Mouse (Mus musculus) gastrocnemius, adult 18-20 months (tissue): ENCODE measurements around the gene Adsl. TPM values are rescaled to one million over a fixed set of nuclear protein-coding genes. Genes with fewer than 3 reads are reported as not detected.
A peak's percentile ranks its signal among the peaks of the same experiment; 100 is the strongest.

Experiments
- DNase-seq: peaks from one replicate; pipeline ENCODE4 v3.0.0; 2021; ENCODE audit warnings: low spot score
- microRNA-seq: library from miRNA; unstranded; fragments of <30 nt; microRNA quantifications from one replicate; pipeline ENCODE4 v1.2.0, GENCODE M21; 2021
- total RNA-seq, 2 experiments: library from RNA; stranded (reverse); gene quantifications; 2 replicates each; pipeline ENCODE4 v1.2.3; 2021

The Adsl gene
- total RNA-seq, 2 experiments from 2014 or later = 159 to 170 TPM

DNA sequence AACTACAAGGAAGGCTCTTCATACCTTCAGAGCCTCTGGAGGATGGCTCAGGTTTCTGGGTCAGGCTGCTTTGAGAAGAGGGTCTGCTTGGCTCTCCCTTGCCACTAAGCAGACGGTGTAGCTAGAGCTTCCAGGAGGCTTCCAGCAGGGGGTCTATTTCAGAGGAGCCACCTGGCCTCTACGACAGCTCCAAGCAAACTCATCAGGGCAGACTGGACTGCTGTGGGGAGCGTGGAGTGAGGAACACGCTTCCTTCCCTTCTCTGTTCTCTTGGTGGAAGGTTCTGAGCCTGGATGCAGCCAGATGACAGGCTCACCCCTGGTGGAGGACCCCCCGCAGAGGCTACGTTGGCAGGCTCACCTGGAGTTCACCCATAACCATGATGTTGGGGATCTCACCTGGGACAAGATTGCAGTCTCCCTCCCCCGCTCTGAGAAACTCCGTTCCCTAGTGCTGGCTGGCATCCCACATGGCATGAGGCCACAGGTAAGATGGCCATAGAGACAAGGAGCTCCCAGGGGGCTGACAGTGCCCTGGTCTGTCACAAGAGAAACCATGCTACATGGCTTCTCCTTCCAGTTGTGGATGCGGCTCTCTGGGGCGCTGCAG lies 57.9 kb downstream of the Adsl start:
- no peak for DNase-seq

DNA sequence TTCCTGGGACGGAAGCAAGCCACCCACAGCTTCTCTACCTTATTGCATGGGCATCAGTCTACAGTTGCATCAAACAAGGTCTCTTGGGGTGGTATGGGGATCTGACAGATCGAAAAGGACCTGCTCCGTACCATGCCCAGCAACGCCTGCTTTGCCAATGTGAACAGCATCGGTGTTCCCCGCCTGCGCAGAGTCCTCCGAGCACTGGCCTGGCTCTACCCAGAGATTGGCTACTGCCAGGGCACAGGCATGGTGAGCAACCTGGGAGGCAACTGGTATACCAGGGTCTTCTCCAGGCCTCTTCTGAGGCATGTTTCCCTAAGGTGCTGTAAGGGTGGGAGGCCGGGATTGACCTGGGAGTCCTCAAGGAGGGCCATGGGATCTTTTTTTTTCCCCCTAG lies 59.0 kb downstream of the Adsl start:
- DNase-seq = no peak

DNA sequence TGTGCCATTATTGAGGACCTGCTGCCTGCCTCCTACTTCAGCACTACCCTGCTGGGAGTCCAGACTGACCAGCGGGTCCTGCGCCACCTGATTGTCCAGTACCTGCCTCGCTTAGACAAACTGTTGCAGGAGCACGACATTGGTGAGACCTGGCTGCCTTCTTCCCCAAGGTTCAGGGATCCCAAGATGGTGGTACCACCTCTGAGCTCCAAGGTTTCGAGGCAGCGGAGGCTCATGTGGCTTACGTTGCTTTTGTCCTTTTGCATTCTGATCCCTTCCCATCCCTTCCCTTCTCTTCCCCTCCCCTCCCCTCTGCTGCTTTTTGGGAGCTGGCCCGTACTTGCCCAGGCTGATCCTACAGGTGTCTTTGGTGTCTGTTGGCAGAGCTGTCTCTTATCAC lies 59.6 kb downstream of the Adsl start:
- no peak for DNase-seq

DNA sequence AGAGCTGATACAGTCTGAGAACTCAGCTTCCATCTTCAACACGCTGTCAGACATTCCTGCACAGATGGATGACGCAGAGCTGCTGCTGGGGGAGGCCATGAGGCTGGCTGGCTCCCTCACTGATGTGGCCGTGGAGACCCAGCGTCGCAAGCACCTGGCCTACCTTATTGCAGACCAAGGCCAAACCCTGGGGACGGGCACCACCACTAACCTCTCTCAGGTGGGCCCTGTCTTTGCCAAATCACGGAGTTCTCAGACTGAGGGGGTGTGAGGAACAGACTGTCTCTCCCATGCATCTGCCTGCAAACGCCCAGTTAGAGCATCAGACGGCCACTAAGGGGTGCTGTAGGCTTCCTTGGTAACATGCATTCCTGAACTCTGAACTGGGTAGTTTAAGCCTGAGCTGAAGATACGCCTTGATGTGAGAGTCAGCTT lies 60.4 kb downstream of the Adsl start:
- DNase-seq = no peak

DNA sequence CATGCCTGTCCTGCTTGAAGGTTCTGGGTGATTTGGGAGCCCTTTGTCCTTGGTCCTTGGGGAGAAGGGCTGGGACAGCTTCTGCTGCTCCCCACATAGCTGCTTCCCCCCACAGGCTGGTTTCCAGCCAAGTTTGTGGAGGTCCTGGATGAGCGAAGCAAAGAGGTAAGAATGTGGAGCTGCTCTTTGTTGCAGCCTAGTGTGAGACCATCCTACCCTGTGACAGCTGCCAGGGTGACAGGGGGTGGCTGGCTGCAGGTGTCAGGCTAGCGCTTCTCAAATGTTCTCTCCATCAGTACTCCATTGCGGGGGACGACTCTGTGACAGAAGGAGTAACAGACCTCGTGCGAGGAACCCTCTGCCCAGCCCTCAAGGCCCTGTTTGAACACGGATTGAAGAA lies 61.8 kb downstream of the Adsl start:
- no peak for DNase-seq

DNA sequence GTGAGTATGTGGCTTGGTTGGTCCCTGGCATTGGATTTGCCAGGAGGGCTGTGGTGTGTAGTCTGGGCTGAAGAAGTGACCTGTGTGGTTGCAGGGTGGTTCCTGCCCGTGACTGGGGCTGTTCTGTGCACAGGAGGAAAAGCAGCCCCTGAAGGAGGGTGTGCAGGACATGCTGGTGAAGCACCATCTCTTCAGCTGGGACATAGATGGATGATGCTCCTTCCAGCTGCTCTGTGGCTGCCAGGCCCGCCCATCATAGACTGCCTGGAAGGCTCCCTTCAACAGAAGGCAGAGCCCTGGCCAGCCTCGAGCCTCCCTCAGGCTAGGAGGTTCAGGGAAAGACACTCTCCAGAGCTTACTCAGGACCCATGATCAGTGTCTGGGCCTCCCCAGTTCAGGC lies 63.2 kb downstream of the Adsl start:
- DNase-seq = no peak

DNA sequence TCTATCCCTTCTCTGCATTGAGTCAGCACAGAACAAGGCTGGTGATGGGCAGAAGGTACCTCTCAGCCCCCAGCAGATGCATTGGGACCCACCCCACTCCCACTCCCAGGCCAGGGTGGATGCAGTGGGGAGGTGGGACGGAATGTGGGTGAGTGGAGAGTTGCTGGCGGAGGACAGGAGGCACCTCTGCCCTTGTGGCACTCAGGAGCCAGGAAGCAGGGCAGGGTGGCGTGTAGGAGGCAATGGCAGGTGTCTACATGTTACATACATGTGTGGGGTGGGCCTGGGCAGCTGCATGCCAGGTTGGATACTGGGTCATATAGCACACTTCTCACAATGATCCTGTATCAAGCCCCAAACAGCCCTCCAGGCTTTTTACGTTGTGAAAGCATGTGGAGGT lies 64.1 kb downstream of the Adsl start:
- DNase-seq = no peak

DNA sequence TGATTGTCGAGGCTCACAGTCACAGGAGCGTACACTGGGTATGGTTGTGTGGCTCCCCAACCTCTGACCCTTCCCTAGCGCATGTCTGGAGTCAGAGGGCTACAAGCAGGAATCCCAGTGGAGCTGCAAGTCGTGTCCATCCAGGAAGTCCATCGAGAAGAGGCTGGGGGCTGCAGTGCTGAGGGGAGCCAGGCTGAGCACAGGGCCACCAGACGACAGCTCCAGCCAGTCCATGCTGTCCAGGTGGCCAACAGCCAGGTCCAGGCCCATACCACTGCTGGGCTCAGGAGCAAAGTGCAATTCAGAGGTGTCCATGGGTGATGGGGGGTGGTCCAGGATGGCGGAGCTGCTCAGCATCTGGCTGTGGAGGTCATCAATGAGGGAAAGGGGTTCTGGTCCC lies 64.9 kb downstream of the Adsl start:
- DNase-seq = no peak

DNA sequence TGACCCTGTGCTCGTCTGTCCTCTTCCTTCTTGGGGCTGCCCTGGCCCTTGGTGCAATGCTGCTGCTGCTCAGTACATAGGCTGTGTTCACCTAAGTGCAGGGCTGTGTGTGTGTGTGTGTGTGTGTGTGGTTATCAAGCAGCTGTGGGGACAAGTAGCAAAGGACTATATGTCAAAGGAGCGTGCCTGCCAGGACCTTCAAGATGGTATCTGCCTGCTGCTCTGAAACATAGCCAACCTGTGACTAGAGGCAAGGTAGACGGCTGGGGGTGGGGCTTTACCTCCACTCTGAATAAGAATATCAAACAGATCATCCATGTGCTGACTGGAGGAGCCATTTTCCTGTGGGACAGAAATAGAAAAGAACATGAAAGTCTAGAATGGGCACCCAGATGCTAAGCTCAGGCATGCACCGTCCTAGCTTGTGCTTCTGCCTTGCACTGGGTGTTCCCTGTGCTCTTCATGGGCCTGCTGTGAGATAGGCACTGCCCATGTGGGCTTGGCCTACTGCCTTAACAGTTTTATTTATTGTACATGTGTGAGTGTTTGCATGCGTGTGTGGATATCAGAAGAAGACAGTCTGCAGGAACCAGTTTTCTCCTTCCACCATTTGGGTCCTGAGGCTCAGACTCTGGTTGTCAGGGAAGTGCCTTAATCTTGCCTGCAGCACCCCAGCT lies 66.9 kb downstream of the Adsl start:
- DNase-seq = peak; percentile 38

DNA sequence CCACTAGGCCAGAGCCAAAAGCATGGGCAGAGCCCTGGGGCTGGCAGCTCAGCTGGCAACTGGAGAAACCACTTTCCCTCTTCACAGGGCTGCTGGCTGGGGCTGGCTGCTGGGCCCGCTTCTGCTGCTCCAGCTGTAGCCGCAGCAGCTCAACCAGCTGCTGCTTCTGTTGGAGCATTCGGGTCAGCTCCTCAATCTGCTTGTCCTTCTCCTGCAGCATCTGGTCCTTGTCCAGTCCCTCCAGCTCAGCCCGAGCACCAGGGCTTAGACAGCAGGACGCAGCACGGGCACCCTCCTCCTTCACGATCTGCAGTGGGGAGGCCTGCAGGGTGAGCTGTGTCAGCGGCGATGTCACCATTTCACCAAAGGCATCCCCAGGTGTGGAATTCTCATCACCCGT lies 68.2 kb downstream of the Adsl start:
- DNase-seq = no peak

DNA sequence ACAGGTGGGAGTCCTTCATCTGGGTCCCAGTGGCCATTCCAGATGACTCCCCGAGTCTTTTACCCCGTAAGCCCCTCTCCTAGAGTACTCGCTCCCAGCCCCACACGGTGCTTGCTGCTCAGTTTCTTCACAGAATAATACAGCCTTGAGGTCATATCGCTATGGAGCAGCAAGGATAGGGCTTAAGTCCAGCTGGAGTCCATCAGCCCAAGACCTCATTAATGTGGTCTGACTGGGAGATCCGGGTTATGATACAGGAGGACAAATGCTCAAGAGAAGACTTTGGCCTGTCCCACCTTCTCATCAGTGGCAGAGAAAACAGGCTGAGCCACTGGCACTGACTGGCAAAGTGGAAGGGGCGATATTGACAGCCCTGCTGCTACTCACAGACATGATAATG lies 69.0 kb downstream of the Adsl start:
- DNase-seq = no peak

Small RNA genes lying within 50 kb of the gene (microRNA-seq; reads per million reads assigned to microRNA genes)
- gene Mir5113 = 43.6 reads per million, percentile 47 among the genes with 10 or more reads in this experiment

Other genes starting within 250 kb of the Adsl start
- gene Tnrc6b, start 237.2 kb upstream of the Adsl start, total RNA-seq = 10 to 100 TPM; 43.7 to 48.2 TPM
- gene Sgsm3, start 29.3 kb downstream of the Adsl start, total RNA-seq = 10 to 100 TPM; 17.3 to 19.2 TPM
- 10 to 100 TPM; 17.5 to 17.7 TPM for gene Mrtfa, start 242.3 kb downstream of the Adsl start, total RNA-seq